Mouse (Mus musculus) retina, embryonic 14.5 days (tissue): ENCODE data around the gene Scaf8.
"Not testable (repeated sequence)": the region's sequence is repeated elsewhere in the genome, so short reads cannot be mapped to it uniquely, and the experiment has no call there.

ENCODE experiments used
- DNase-seq: peaks from one replicate; pipeline ENCODE4 v3.0.0-alpha.2; 2015; ENCODE audit warnings: low spot score

The Scaf8 gene

GRCm38 (mm10) chr17:3115380-3115974 is 705 bp downstream of the Scaf8 start:
- peak; percentile 50 for DNase-seq

DNA sequence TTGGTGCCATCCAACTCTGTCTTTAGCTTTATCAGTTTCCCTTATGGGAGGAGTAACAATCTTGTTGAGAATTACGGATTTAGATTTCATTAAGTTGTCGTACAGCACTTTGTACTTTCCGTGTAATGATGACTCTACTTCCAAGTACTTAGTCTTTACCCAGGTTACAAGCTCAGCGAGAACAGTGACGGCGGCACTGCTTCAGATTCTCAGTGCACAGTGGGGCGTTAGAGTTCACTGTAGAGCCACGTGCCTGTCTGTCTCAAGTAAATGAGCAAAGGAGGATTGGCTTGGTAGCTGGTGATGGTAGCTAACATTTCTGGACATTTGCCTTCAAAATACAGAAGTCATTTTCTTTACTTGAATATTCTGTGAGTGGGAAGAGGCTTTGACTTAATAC is 6.2 kb downstream of the Scaf8 start:
- not testable (repeated sequence) for DNase-seq

DNA sequence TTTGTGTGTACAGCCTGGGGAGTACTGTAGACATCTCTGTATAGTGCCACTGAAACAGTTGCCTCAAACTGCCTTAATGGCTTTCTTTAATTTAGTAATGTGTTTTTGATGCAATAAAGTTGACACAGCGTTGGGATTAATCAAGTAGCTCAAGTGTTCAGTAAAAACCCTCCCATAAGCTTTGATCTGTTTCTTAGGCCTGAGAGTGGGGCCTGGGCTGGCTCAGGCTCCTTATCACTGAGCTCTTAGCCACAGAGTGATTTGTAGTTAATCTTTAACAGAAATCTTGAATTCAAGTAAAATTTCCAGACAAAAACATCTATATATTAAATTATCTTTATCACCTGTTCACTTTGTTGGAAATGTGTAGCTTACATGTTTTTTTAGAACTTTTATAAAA is 8.8 kb downstream of the Scaf8 start:
- not testable (repeated sequence) for DNase-seq

GRCm38 (mm10) chr17:3128716-3129115 is 13.9 kb downstream of the Scaf8 start:
- DNase-seq, result no peak

- DNase-seq, result no peak
Measured at GRCm38 (mm10) chr17:3129791-3130190, 15.0 kb downstream of the Scaf8 start.

DNA sequence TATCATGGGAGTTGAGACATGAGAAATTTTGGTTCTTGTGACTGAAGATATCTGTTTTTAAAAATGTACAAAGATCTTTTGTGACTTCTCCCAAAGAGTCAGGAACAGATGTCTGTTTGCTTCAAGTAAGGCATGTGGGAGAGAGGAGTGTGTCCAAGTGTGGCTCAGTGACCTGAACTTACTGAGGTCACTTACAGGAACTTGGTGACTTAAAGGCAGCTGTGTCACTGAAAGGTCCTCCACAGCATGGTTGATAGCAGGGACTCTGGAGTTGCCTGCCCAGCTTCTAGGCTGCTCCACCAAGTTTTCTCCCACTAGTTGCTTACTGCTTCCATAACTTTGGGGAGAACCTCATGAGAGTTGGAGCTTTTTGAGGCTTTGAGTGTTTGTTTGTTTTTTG is 20.6 kb downstream of the Scaf8 start:
- no peak for DNase-seq

DNA sequence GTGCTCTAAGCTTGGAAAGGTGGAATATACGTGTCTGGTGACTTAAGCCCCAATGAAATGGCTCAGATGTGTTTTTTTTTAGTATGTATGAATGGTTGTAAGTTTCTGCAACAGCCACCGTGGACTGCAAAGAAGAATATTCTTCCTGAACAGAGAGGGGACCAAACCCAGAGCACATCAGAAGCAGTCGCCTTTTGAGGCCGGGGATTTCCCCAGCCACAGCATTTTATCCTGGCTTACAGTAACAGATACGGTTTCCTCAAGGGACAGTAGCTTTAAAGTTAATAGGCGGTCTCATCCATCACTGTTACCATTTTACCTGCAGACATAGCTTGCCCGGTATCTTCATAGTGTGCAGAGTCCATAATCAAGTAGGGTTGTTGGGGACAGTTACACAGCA is 21.4 kb downstream of the Scaf8 start:
- no peak for DNase-seq

DNA sequence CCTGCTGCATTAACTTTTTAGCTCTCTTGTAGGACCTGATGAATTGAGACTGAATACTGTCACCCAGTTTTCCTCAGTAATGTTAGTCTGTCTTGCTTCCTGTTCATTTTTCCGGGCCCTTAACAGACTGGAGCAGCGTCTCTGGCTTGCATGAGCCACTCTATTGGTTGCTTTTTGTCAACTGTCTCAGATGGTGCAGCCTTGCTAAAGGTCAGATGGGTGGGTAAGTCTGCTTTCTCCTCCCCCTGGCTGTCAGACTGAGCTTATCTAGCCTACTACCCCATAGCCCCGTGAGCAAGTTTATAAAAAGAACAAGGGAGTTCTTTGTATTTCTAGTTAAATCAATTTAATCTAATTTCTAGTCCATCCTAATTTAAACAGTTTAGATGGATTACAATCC is 23.6 kb downstream of the Scaf8 start:
- DNase-seq, result no peak

DNA sequence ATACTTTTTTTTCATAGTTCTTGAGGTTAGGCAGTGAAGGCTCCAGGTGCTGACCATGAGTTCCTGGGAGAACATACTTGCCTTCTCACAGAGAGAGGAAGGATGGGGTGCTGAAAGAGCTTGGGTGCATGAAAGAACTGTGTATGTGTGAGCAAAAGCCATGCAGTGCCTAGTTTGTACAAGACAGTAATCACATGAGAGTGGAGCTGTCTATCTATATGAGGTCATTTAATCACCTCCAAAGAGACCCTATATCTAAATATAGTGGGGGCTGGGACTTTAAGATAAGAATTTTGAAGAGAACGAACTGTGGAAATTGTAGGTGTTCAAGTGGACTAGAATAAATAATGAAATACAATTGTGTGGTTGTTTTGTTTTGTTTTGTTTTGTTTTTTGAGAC is 25.3 kb downstream of the Scaf8 start:
- no peak for DNase-seq

DNA sequence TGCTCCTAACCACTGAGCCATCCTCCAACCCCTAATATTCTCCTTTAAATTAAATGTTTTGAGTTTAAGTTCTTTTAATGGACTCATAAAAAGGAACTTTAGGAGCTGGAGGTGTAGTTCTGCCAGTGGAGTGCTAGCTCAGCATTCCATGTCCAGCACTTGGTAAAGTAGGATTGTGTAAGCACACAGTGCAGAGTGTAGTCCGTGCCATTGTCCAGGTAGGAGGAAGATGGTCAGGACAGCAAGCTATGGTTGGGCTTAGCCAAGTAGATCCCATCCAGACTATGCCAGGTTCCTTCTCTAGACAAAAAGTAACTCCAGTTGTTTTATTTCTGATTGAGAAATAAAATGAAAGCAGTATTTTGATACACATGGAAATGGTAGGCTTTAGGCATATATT is 34.1 kb downstream of the Scaf8 start:
- no peak for DNase-seq

DNA sequence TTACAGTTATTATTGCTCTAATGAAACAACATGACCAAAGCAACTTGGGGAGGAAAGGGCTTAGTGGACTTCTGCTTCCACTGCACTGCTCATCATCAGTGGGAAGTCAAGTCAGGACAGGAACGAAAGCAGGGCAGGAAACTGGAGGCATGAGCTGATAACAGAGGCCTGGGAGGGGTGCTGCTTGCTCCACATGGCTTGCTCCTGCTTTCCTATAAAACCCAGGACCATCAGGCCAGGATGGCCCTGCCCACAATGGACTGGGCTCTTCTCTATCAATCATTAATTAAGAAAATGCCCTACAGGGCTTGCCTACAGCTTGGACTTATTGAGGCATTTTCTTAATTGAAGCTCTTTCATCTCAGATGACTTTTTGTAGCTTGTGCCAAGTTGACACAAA is 34.8 kb downstream of the Scaf8 start:
- DNase-seq, result no peak

DNA sequence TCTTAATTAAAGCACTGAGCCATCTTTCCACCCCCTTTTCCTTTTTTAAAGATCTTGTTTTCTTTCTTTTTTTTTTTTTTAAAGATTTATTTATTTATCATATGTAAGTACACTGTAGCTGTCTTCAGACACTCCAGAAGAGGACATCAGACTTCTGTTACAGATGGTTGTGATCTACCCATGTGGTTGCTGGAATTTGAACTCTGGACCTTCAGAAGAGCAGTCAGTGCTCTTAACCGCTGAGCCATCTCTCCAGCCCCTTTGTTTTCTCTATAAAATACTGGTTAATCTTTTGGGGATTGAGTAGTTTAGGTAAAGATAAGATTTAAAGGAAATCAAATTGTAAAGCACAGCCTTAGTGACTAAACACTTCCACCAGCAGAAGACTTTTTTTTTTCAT is 35.9 kb downstream of the Scaf8 start:
- not testable (repeated sequence) for DNase-seq

DNA sequence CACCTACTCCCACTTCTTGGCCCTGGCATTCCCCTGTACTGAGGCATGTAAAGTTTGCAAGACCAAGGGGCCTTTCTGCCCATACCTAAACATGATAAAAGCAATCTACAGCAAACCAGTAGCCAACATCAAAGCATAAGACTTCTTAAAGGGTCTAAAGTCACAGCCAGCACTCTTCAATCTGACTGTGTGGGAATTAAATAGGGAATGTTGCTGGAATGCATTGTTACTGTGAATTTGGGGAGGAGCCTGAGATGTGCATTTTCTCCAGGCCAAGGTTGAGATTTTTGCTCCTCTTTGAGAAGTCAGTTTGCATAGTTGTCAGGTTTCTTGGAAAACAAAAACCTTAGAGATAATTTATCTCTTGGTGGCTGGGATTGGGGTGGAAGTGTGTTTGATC is 36.4 kb downstream of the Scaf8 start:
- DNase-seq, result no peak

- DNase-seq, result not testable (repeated sequence)
Measured at GRCm38 (mm10) chr17:3156176-3156575, 41.4 kb downstream of the Scaf8 start.

GRCm38 (mm10) chr17:3157016-3157415 is 42.2 kb downstream of the Scaf8 start:
- DNase-seq, result no peak

DNA sequence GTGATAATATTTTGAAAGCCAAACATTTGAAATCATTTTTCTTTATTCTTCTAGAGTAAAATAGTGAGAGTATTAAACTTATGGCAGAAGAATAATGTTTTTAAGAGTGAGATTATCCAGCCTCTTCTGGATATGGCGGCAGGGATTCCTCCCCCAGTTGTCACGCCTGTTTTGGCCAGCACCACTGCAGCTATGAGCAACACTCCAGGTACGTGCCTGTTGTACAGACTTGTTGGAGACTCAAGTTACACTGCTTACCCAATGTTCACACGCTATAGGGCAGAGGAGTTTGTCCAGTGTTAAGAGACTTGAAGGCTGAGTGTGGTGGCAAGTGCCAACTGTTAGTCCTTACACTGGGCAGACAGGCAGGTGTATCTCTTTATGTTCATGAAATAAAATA is 48.1 kb downstream of the Scaf8 start:
- no peak for DNase-seq

- not testable (repeated sequence) for DNase-seq
Measured at GRCm38 (mm10) chr17:3180425-3180945, 65.7 kb downstream of the Scaf8 start.

DNA sequence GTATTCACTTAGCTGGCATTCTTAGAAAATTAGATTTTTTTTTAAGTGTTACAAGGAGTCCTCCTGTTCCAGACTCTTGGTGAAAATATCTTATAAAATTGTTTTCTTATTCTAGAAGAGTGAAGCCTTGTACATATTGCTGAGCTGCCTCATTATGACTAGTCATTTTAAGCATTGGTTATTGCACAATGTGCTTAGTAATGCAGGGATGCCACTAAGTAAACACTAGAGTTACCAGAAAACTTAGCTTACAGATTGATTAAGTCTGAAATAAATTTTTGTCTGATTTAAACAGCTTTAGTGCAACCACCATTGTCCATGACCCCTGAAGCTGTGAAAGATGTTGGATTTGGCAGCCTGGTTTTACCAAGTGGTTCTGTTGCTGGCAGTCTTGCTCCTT is 80.7 kb downstream of the Scaf8 start:
- DNase-seq, result not testable (repeated sequence)

GRCm38 (mm10) chr17:3200328-3200727 is 85.6 kb downstream of the Scaf8 start:
- no peak for DNase-seq

DNA sequence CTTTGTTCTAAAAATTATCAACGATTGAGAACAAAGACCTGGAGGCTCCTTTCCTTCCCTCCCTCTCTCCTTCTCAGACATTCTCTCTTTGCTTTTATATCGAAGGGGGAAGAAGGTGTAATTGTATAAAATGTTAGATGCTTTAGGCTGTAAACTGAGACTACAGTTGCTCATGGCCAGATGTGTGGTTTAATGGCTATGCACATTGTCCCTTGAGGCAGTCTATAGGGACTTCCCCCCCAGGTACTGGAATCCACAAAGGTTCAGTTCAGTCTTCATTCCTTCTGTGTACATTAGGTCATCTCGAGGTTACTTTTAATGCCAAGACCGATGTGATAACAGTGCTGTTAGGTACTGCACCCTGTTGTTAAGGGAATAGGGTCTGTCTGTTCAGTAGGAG is 89.1 kb downstream of the Scaf8 start:
- DNase-seq, result no peak

DNA sequence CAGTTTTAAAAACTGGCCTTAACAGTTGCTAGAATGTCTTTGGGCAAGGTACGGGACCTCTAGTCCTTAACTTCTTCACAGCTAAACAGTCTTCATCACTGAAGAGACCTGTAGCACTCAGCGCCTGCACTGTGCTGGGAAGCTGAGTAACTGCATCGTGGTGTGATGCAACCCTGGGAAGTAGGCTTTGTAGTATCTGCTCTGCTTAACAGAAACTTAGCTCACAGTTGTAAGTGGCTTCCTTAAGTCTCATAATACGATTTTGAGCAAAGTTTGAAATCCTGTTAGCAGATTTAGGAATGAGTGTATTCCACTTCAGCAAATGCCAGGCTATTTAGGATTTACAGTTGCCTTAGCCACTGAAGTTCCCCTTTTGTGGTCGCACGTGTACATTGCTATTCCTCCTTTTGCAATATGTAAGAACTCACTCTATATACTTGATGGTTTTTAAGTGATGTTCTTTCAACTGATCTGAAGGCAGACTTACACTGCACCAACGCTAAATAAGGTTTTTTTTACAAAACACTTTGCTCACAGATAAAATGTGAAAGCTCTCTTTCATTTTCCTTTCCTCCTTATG is 90.1 kb downstream of the Scaf8 start:
- no peak for DNase-seq

GRCm38 (mm10) chr17:3206527-3207398 is 92.0 kb downstream of the Scaf8 start:
- no peak for DNase-seq
